Mouse (Mus musculus) midbrain, embryonic 13.5 days (tissue): ENCODE measurements at regions not wholly inside any gene's neighbourhood (a gene's known extent, or its start where the extent isn't known, plus 50 kb on each side); places are given as distances from the start of the nearest gene placed in this dataset.
A peak's percentile ranks its signal among the peaks of the same experiment; 100 is the strongest.

ENCODE experiments used
- ATAC-seq: fragments of 200-750 bp; cut with Nextera tagmentation; 2 replicates; pipeline ENCODE4 v1.8.0; 2017; ENCODE audit warnings: mild to moderate bottlenecking, moderate TSS enrichment, moderate library complexity
- H3K27ac ChIP-seq: fragments of 300-500 bp; sonication (generic); 2 replicates; pipeline ENCODE4 v1.5.1; 2015; ENCODE audit warnings: inconsistent platforms, mild to moderate bottlenecking, moderate library complexity
- H3K27me3 ChIP-seq: fragments of 300-500 bp; sonication (generic); 2 replicates; pipeline ENCODE4 v1.6.1; 2015; ENCODE audit warnings: mild to moderate bottlenecking, inconsistent platforms
- H3K36me3 ChIP-seq: fragments of 300-500 bp; sonication (generic); 2 replicates; pipeline ENCODE4 v1.6.1; 2015; ENCODE audit warnings: mild to moderate bottlenecking, inconsistent platforms
- H3K4me1 ChIP-seq: fragments of 300-500 bp; sonication (generic); replicated peaks from 2 replicates; pipeline ENCODE4 v1.6.1; 2015; ENCODE audit warnings: inconsistent platforms
- H3K4me2 ChIP-seq: fragments of 300-500 bp; sonication (generic); replicated peaks from 2 replicates; pipeline ENCODE4 v1.6.1; 2015; ENCODE audit warnings: moderate library complexity, mild to moderate bottlenecking, inconsistent platforms
- H3K4me3 ChIP-seq: fragments of 300-500 bp; sonication (generic); replicated peaks from 2 replicates; pipeline ENCODE4 v1.5.1; 2015; ENCODE audit warnings: mild to moderate bottlenecking, inconsistent platforms
- H3K9ac ChIP-seq: fragments of 300-500 bp; sonication (generic); replicated peaks from 2 replicates; pipeline ENCODE4 v1.6.1; 2015; ENCODE audit warnings: mild to moderate bottlenecking, inconsistent platforms
- H3K9me3 ChIP-seq: fragments of 300-500 bp; sonication (generic); 2 replicates; pipeline ENCODE4 v1.6.1; 2016; ENCODE audit warnings: mild to moderate bottlenecking, inconsistent platforms
- WGBS: fragments of 180-500 bp; shearing (Covaris S2); methylation state at CpG from one replicate; pipeline ENCODE4 v1.1.7; 2015; 5-methylcytosine and 5-hydroxymethylcytosine counted together

GRCm38 (mm10) chr3:136993473-136993872, 323.5 kb downstream of the Ppp3ca start:
- Histone ChIP-seq H3K4me3 (no peak overlapping the region), H3K27ac (no peak overlapping the region), H3K4me2 (no peak overlapping the region), H3K27me3 (no peaks in the 10 kb centered on the region), H3K9ac (no peak overlapping the region), H3K36me3 (no peaks in the 10 kb centered on the region), H3K4me1 (no peaks in the 10 kb centered on the region), H3K9me3 (no peaks in the 10 kb centered on the region)
- no peak for ATAC-seq
- whole genome bisulfite sequencing: 92% methylated on average over 2 of the region's 2 CpGs

- no peak overlapping the region for H3K27ac ChIP-seq
- no peaks in the 10 kb centered on the region for H3K36me3 ChIP-seq
- 90% methylated on average over 8 of the region's 8 CpGs for whole genome bisulfite sequencing
- H3K4me2 ChIP-seq: no peak overlapping the region
- no peaks in the 10 kb centered on the region for H3K9me3 ChIP-seq
- ATAC-seq: no peak
- no peak overlapping the region for H3K9ac ChIP-seq
- no peaks in the 10 kb centered on the region for H3K27me3 ChIP-seq
- no peaks in the 10 kb centered on the region for H3K4me1 ChIP-seq
- H3K4me3 ChIP-seq: no peak overlapping the region
Observed at GRCm38 (mm10) chr3:136994361-136995083, 324.6 kb downstream of the Ppp3ca start.

GRCm38 (mm10) chr3:136995611-136996335, 325.8 kb downstream of the Ppp3ca start:
- 91% methylated on average over 3 of the region's 3 CpGs for WGBS
- H3K4me2 ChIP-seq: no peak overlapping the region
- no peak overlapping the region for H3K9ac ChIP-seq

GRCm38 (mm10) chr3:136996381-136996895, 326.5 kb downstream of the Ppp3ca start:
- H3K27ac ChIP-seq: no peak overlapping the region
- H3K4me3 ChIP-seq: no peak overlapping the region
- no peak overlapping the region for H3K9ac ChIP-seq
- ATAC-seq: no peak
- 89% methylated on average over 5 of the region's 5 CpGs for WGBS
- H3K9me3 ChIP-seq: no peaks in the 10 kb centered on the region
- no peaks in the 10 kb centered on the region for H3K36me3 ChIP-seq
- H3K4me2 ChIP-seq: no peak overlapping the region
- no peaks in the 10 kb centered on the region for H3K4me1 ChIP-seq
- no peaks in the 10 kb centered on the region for H3K27me3 ChIP-seq

More at GRCm38 (mm10) chr3:136995611-136996335, 325.8 kb downstream of the Ppp3ca start:
- no peak overlapping the region for H3K4me3 ChIP-seq
- H3K4me1 ChIP-seq: no peaks in the 10 kb centered on the region
- no peaks in the 10 kb centered on the region for H3K27me3 ChIP-seq
- H3K36me3 ChIP-seq: no peaks in the 10 kb centered on the region
- no peaks in the 10 kb centered on the region for H3K9me3 ChIP-seq
- no peak for ATAC-seq
- H3K27ac ChIP-seq: no peak overlapping the region

- Histone ChIP-seq H3K4me1 (no peaks in the 10 kb centered on the region), H3K27me3 (no peaks in the 10 kb centered on the region), H3K36me3 (no peaks in the 10 kb centered on the region), H3K4me3 (no peak overlapping the region), H3K9me3 (no peaks in the 10 kb centered on the region), H3K27ac (no peak overlapping the region), H3K4me2 (no peak overlapping the region), H3K9ac (no peak overlapping the region)
- ATAC-seq: no peak
- WGBS: 66% methylated on average over 2 of the region's 2 CpGs
Observed at GRCm38 (mm10) chr3:137011551-137011950, 329.3 kb upstream of the Emcn start.

GRCm38 (mm10) chr3:137014686-137015085, 326.2 kb upstream of the Emcn start:
- H3K9ac ChIP-seq: no peak overlapping the region
- H3K4me1 ChIP-seq: no peaks in the 10 kb centered on the region
- H3K4me3 ChIP-seq: no peak overlapping the region
- no peaks in the 10 kb centered on the region for H3K27me3 ChIP-seq
- H3K36me3 ChIP-seq: no peaks in the 10 kb centered on the region
- no peak overlapping the region for H3K4me2 ChIP-seq
- H3K27ac ChIP-seq: no peak overlapping the region
- ATAC-seq: no peak
- 80% methylated on average over 2 of the region's 2 CpGs for WGBS
- H3K9me3 ChIP-seq: no peaks in the 10 kb centered on the region

GRCm38 (mm10) chr3:137015199-137015598, 325.7 kb upstream of the Emcn start:
- Histone ChIP-seq H3K27me3 (no peaks in the 10 kb centered on the region), H3K4me2 (no peak overlapping the region), H3K36me3 (no peaks in the 10 kb centered on the region), H3K9ac (no peak overlapping the region), H3K9me3 (no peaks in the 10 kb centered on the region), H3K4me1 (no peaks in the 10 kb centered on the region), H3K27ac (no peak overlapping the region), H3K4me3 (no peak overlapping the region)
- no peak for ATAC-seq
- WGBS: 85% methylated on average over 3 of the region's 3 CpGs

GRCm38 (mm10) chr3:137019971-137020634, 320.8 kb upstream of the Emcn start:
- ATAC-seq: 0 out of 2 replicates have a peak, but pooled peaks have one; percentile 9
- Histone ChIP-seq H3K36me3 (no peaks in the 10 kb centered on the region), H3K4me3 (no peak overlapping the region), H3K9ac (no peak overlapping the region), H3K9me3 (no peaks in the 10 kb centered on the region), H3K27me3 (no peaks in the 10 kb centered on the region), H3K4me2 (no peak overlapping the region), H3K4me1 (no peaks in the 10 kb centered on the region), H3K27ac (no peak overlapping the region)
- 25% methylated on average over 3 of the region's 3 CpGs for WGBS

- H3K4me2 ChIP-seq: no peak overlapping the region
- H3K4me3 ChIP-seq: no peak overlapping the region
- no peak for ATAC-seq
- no peak overlapping the region for H3K9ac ChIP-seq
- no peaks in the 10 kb centered on the region for H3K36me3 ChIP-seq
- H3K4me1 ChIP-seq: 0 out of 2 replicates have a peak, but pooled peaks cover 3% of the 10 kb centered on the region
- 0 out of 2 replicates have a peak, but pooled peaks cover 6% of the 10 kb centered on the region for H3K9me3 ChIP-seq
- WGBS: 68% methylated on average over 2 of the region's 2 CpGs
- no peaks in the 10 kb centered on the region for H3K27me3 ChIP-seq
- H3K27ac ChIP-seq: no peak overlapping the region
Observed at GRCm38 (mm10) chr3:137029546-137029945, 311.3 kb upstream of the Emcn start.

GRCm38 (mm10) chr3:137032802-137033201, 308.1 kb upstream of the Emcn start:
- Histone ChIP-seq H3K9me3 (no peaks in the 10 kb centered on the region), H3K9ac (no peak overlapping the region), H3K27ac (no peak overlapping the region), H3K4me1 (0 out of 2 replicates have a peak, but pooled peaks cover 3% of the 10 kb centered on the region), H3K4me2 (no peak overlapping the region), H3K4me3 (no peak overlapping the region), H3K27me3 (no peaks in the 10 kb centered on the region), H3K36me3 (no peaks in the 10 kb centered on the region)
- 70% methylated on average over 2 of the region's 2 CpGs for WGBS
- ATAC-seq: no peak

- Histone ChIP-seq H3K9ac (no peak overlapping the region), H3K9me3 (no peaks in the 10 kb centered on the region), H3K4me2 (no peak overlapping the region), H3K4me1 (no peaks in the 10 kb centered on the region), H3K4me3 (no peak overlapping the region), H3K27ac (no peak overlapping the region), H3K36me3 (no peaks in the 10 kb centered on the region), H3K27me3 (no peaks in the 10 kb centered on the region)
- 88% methylated on average over 8 of the region's 8 CpGs for WGBS
- ATAC-seq: no peak
Observed at GRCm38 (mm10) chr3:137039638-137040037, 301.2 kb upstream of the Emcn start.
